Mouse (Mus musculus) bone marrow, adult 2 months (tissue): ENCODE measurements around the gene Med16.

Experiments
- CTCF ChIP-seq: fragments of 200-500 bp; IDR thresholded peaks from 2 replicates; pipeline ENCODE4 v1.5.1; 2011; ENCODE audit warnings: low read length, control low read depth; ENCODE audit not compliant: control insufficient read depth, insufficient read depth
- POLR2A ChIP-seq: fragments of 200-500 bp; IDR thresholded peaks from 2 replicates; pipeline ENCODE4 v1.6.1; 2011; ENCODE audit warnings: low read depth, mild to moderate bottlenecking, control low read depth, low read length, borderline replicate concordance; ENCODE audit not compliant: control insufficient read depth

DNA sequence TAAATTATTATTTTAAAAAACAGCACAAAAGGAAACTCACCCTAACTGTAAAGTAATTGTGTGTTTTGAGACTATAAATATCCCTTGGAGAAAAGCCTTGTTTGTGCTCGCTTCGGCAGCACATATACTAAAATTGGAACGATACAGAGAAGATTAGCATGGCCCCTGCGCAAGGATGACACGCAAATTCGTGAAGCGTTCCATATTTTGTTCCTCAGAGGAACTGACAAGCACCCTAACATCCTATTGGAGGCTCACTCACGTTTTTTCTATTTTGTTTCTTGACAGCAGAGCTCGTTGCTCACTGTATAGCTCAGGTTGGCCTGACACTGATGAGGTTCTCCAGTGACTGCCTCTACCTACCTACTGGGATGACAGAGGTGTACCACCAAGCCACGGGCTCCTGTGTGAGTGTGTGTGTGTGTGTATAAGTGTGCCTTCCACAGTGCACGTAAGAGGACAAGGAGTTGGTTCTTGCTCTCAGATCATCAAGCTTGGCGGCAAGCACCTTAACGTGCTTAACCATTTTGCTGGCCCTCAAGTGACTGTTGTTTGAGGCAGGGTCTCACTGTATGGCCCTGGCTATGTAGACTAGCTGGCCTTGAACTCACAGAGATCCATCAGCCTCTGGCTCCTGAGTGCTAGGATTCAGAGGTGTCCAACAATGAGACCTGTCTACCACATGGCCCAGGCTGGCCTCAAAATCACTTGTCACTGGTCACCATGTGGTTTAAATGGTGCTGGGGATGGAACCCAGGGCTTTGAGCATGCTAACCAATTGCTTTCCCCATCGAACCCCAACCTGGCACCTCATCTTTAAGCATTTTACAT, 584 bp upstream of the Med16 start:
- TF ChIP-seq CTCF, result no peak
- TF ChIP-seq POLR2A, result no peak
